Mouse (Mus musculus): ENCODE data around the gene Mrpl58.

- TF ChIP-seq CTCF (conservative IDR thresholded peaks at IDR 0.05; ENCODE audit: low read length) (no peak), NANOG (IDR thresholded peaks at IDR 0.05; ENCODE audit: borderline replicate concordance, low read length) (no peak)
These were observed 27.0 kb downstream of the Mrpl58 start for GRCm38 (mm10) chr11:115430561-115430960.

Measured in E14TG2a.4 (cell line).